Mouse (Mus musculus) lung, postnatal 0 days (tissue): Measurements from ENCODE around the gene Igsf3.

Experiments used
- CTCF ChIP-seq: IDR thresholded peaks from 2 replicates; pipeline ENCODE4 v1.5.1; 2016; ENCODE audit warnings: antibody characterized with exemption, mild to moderate bottlenecking
- EP300 ChIP-seq: IDR thresholded peaks from 2 replicates; pipeline ENCODE4 v1.6.1; 2016; ENCODE audit warnings: antibody characterized with exemption, mild to moderate bottlenecking, control low read depth

DNA sequence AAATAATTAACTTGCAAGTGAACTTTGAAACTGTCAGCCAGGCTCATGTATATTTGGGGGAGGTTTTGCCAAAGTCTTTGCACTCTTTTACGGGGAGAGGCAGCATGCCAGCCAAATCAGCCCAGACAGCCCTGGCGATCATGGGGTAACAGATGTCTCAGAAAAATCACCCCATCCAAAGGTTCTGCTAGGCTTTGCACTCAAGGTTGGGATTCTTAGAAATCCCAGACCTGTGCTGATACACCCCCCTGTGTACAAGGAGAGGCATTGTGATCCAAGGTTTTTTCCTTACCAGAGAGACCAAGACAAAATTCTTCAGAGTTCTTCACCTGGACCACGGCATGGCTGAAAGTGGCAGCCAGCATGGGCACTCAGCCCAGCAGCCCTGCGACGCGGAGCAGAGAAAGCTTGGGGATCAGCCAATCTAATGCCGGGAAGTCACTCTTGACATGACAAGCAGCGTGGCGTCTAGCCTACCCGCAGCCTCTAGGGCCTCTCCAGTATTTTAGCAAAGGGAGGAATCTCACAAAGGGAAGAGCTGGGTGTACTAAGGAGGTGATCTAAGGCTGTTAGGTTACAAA is 7.5 kb upstream of the Igsf3 start:
- no peak for TF ChIP-seq CTCF
- TF ChIP-seq EP300: no peak
